Mouse (Mus musculus) stomach, embryonic 15.5 days (tissue): ENCODE data around the gene Grm2. TPM values are rescaled to one million over a fixed set of nuclear protein-coding genes. Genes with fewer than 3 reads are reported as not detected.
"Not testable (repeated sequence)": the region's sequence is repeated elsewhere in the genome, so short reads cannot be mapped to it uniquely, and the experiment has no call there.

Experiments used
- ATAC-seq: fragments of 200-750 bp; cut with Nextera tagmentation; 2 replicates; pipeline ENCODE4 v1.8.0; 2017; ENCODE audit warnings: low read depth, moderate number of reproducible peaks, moderate TSS enrichment; ENCODE audit not compliant: insufficient read depth, low FRiP score
- H3K27ac ChIP-seq: fragments of 300-500 bp; sonication (generic); 2 replicates; pipeline ENCODE4 v1.5.1; 2015; ENCODE audit warnings: mild to moderate bottlenecking, inconsistent platforms
- H3K27me3 ChIP-seq: fragments of 300-500 bp; sonication (generic); replicated peaks from 2 replicates; pipeline ENCODE4 v1.6.1; 2015; ENCODE audit warnings: inconsistent platforms
- H3K36me3 ChIP-seq: fragments of 300-500 bp; sonication (generic); 2 replicates; pipeline ENCODE4 v1.6.1; 2015; ENCODE audit warnings: inconsistent platforms
- H3K4me1 ChIP-seq: fragments of 300-500 bp; sonication (generic); 2 replicates; pipeline ENCODE4 v1.6.1; 2015; ENCODE audit warnings: inconsistent platforms
- H3K4me2 ChIP-seq: fragments of 300-500 bp; sonication (generic); 2 replicates; pipeline ENCODE4 v1.6.1; 2015; ENCODE audit warnings: mild to moderate bottlenecking, inconsistent platforms
- H3K4me3 ChIP-seq: fragments of 300-500 bp; sonication (generic); replicated peaks from 2 replicates; pipeline ENCODE4 v1.5.1; 2015; ENCODE audit warnings: inconsistent platforms
- H3K9ac ChIP-seq: fragments of 300-500 bp; sonication (generic); 2 replicates; pipeline ENCODE4 v1.6.1; 2015; ENCODE audit warnings: inconsistent platforms
- H3K9me3 ChIP-seq: fragments of 300-500 bp; sonication (generic); 2 replicates; pipeline ENCODE4 v1.6.1; 2016; ENCODE audit warnings: inconsistent platforms
- WGBS: fragments of 180-500 bp; shearing (Covaris S2); methylation state at CpG from one replicate; pipeline ENCODE4 v1.1.7; 2015; 5-methylcytosine and 5-hydroxymethylcytosine counted together
- polyA plus RNA-seq: library from polyadenylated mRNA; unstranded; fragments of >200 nt; fragmentation: Nextera tagmentation; extraction: Ambion mirVana; gene quantifications from 2 replicates; pipeline ENCODE4 v1.2.1, GENCODE M21; 2015

The Grm2 gene
- polyA plus RNA-seq, 1 experiment from 2014 or later: not detected

GRCm38 (mm10) chr9:106645684-106646271 is 10.1 kb downstream of the Grm2 start:
- Histone ChIP-seq H3K27me3 (no peaks in the 10 kb centered on the region), H3K4me1 (no peaks in the 10 kb centered on the region), H3K9ac (no peak overlapping the region), H3K9me3 (no peaks in the 10 kb centered on the region), H3K27ac (no peak overlapping the region), H3K4me2 (no peak overlapping the region), H3K36me3 (no peaks in the 10 kb centered on the region), H3K4me3 (no peak overlapping the region)
- ATAC-seq: no peak
- WGBS: 74% methylated on average over 9 of the region's 9 CpGs

GRCm38 (mm10) chr9:106643787-106644186 is 12.1 kb downstream of the Grm2 start:
- H3K4me3 ChIP-seq: no peak overlapping the region
- no peaks in the 10 kb centered on the region for H3K27me3 ChIP-seq
- H3K9me3 ChIP-seq: no peaks in the 10 kb centered on the region
- WGBS: 67% methylated on average over 6 of the region's 6 CpGs
- H3K27ac ChIP-seq: no peak overlapping the region
- no peaks in the 10 kb centered on the region for H3K4me1 ChIP-seq
- no peak overlapping the region for H3K4me2 ChIP-seq
- no peak overlapping the region for H3K9ac ChIP-seq
- no peak for ATAC-seq
- no peaks in the 10 kb centered on the region for H3K36me3 ChIP-seq

- Histone ChIP-seq H3K4me2 (no peak overlapping the region), H3K4me1 (no peaks in the 10 kb centered on the region), H3K27ac (no peak overlapping the region), H3K27me3 (no peaks in the 10 kb centered on the region), H3K9ac (no peak overlapping the region), H3K36me3 (no peaks in the 10 kb centered on the region), H3K4me3 (no peak overlapping the region), H3K9me3 (no peaks in the 10 kb centered on the region)
- 0 out of 2 replicates have a peak, but pooled peaks have one; percentile 22 for ATAC-seq
- WGBS: 28% methylated on average over 7 of the region's 7 CpGs
These were observed 12.8 kb downstream of the Grm2 start for GRCm38 (mm10) chr9:106643128-106643527.

- no peaks in the 10 kb centered on the region for H3K36me3 ChIP-seq
- H3K27me3 ChIP-seq: no peaks in the 10 kb centered on the region
- no peak overlapping the region for H3K4me3 ChIP-seq
- H3K4me1 ChIP-seq: no peaks in the 10 kb centered on the region
- no peak overlapping the region for H3K9ac ChIP-seq
- WGBS: 55% methylated on average over 5 of the region's 5 CpGs
- ATAC-seq: no peak
- H3K27ac ChIP-seq: no peak overlapping the region
- no peak overlapping the region for H3K4me2 ChIP-seq
- no peaks in the 10 kb centered on the region for H3K9me3 ChIP-seq
These were observed 14.5 kb downstream of the Grm2 start for GRCm38 (mm10) chr9:106641346-106641745.

DNA sequence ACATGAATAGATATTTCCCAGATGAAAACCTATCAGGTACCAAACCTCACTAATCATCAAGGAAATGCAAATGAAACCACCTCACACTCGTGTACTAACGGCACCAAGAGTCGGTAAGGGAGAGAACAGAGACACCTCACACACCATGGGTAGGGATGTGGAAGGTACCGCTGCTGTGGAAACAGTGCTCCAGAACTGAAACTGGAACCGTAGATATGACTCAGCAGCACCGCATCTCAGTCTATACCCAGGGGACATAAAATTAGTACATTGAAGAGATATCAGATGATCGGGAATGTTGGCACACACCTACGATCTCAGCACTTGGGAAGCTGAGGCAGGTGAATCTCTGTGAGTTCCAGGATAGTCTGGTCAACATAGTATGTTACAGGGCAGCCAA is 17.7 kb downstream of the Grm2 start:
- no peak overlapping the region for H3K27ac ChIP-seq
- no peak overlapping the region for H3K4me2 ChIP-seq
- no peak overlapping the region for H3K9ac ChIP-seq
- WGBS: 88% methylated on average over 8 of the region's 8 CpGs
- H3K27me3 ChIP-seq: no peaks in the 10 kb centered on the region
- no peaks in the 10 kb centered on the region for H3K36me3 ChIP-seq
- H3K9me3 ChIP-seq: no peaks in the 10 kb centered on the region
- H3K4me1 ChIP-seq: no peaks in the 10 kb centered on the region
- ATAC-seq: no peak
- no peak overlapping the region for H3K4me3 ChIP-seq

DNA sequence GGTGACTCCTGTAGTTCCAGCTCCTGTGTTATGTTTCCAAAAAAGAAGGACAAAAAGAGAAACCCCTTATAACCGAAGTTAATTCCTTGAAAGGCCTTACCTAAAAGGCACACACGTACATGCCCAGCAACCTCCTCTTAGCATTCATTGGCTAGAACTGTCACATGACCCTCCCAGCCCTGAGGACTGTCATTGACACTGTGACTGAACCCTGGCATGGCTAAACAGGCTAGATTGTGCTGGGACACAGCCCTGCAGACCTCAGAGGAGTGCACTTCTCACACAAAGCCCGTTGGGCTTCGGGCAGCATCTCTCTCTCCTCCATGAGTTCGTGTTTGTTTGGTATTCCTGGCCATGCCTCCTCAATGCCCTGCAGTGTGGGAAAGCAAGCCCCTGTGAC is 23.7 kb downstream of the Grm2 start:
- no peaks in the 10 kb centered on the region for H3K27me3 ChIP-seq
- H3K4me3 ChIP-seq: no peak overlapping the region
- no peak overlapping the region for H3K4me2 ChIP-seq
- no peak for ATAC-seq
- WGBS: 56% methylated on average over 5 of the region's 5 CpGs
- H3K9me3 ChIP-seq: no peaks in the 10 kb centered on the region
- H3K27ac ChIP-seq: no peak overlapping the region
- no peak overlapping the region for H3K9ac ChIP-seq
- H3K36me3 ChIP-seq: no peaks in the 10 kb centered on the region
- no peaks in the 10 kb centered on the region for H3K4me1 ChIP-seq

DNA sequence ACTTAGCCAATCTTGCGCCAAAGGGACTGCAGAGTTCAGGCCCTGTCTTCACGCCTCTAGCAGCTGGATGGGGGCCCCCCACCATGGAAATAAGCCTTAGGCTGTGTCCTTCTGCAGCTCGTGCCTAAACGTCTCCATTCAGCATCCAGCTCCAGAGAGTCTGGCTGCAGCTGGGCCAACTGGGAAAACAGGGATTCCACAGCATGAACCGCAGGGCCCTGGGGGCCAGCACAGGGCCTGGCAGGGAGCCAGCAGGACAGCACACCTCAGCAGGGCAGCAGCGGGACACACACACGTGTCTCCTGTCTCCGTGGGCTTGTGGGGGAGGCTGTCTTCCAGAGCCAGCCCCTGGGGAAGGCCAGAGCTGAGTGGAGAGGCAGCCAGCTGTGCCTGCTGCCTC is 28.1 kb downstream of the Grm2 start:
- not testable (repeated sequence) for H3K4me1 ChIP-seq, H3K9me3 ChIP-seq, H3K9ac ChIP-seq, H3K36me3 ChIP-seq, H3K27me3 ChIP-seq, ATAC-seq, H3K4me2 ChIP-seq, H3K4me3 ChIP-seq, H3K27ac ChIP-seq
- 16% methylated on average over 8 of the region's 8 CpGs for WGBS

GRCm38 (mm10) chr9:106626282-106626681 is 29.6 kb downstream of the Grm2 start, which contains the start of gene Iqcf6:
Gene Iqcf6 (plus strand): TSS chr9:106626582.
- no peak within 1 kb of the TSS for H3K4me2 ChIP-seq
- ATAC-seq: no peak
- 82% methylated on average over 2 of the region's 2 CpGs for WGBS
- no peaks in the 10 kb centered on the region for H3K36me3 ChIP-seq
- no peak within 1 kb of the TSS for H3K9ac ChIP-seq
- H3K4me3 ChIP-seq: no peak within 1 kb of the TSS
- no peaks in the 10 kb centered on the region for H3K27me3 ChIP-seq
- no peaks in the 10 kb centered on the region for H3K9me3 ChIP-seq
- H3K4me1 ChIP-seq: no peaks in the 10 kb centered on the region
- H3K27ac ChIP-seq: no peak within 1 kb of the TSS

GRCm38 (mm10) chr9:106617496-106617895 is 38.4 kb downstream of the Grm2 start:
- H3K27me3 ChIP-seq: no peaks in the 10 kb centered on the region
- H3K4me1 ChIP-seq: no peaks in the 10 kb centered on the region
- no peaks in the 10 kb centered on the region for H3K36me3 ChIP-seq
- no peaks in the 10 kb centered on the region for H3K9me3 ChIP-seq
- H3K4me3 ChIP-seq: no peak overlapping the region
- WGBS: 85% methylated on average over 3 of the region's 3 CpGs
- no peak overlapping the region for H3K4me2 ChIP-seq
- no peak for ATAC-seq
- H3K9ac ChIP-seq: no peak overlapping the region
- H3K27ac ChIP-seq: no peak overlapping the region

DNA sequence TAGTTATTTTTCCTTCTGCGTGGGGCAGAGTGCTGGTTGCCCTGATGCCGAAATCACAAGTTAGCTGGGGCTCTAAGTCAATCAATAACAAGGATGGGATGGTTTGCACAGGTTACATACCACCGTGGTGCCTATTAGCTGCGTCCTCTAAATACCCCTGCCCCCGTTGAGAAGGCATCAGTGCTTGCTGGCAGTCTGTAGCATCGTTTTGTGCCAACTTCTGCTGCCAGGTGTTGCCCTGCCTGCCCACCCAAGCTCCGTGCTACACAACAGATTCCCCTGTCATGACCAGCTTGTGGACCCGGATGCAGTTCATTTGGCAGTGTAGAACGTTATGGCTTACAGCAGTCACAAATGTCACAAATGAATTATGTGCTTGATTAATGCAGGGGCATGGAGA is 39.6 kb downstream of the Grm2 start:
- 70% methylated on average over 9 of the region's 9 CpGs for WGBS
- no peaks in the 10 kb centered on the region for H3K9me3 ChIP-seq
- H3K9ac ChIP-seq: no peak overlapping the region
- ATAC-seq: no peak
- H3K4me3 ChIP-seq: no peak overlapping the region
- no peak overlapping the region for H3K27ac ChIP-seq
- H3K4me1 ChIP-seq: no peaks in the 10 kb centered on the region
- H3K4me2 ChIP-seq: no peak overlapping the region
- no peaks in the 10 kb centered on the region for H3K36me3 ChIP-seq
- H3K27me3 ChIP-seq: no peaks in the 10 kb centered on the region

DNA sequence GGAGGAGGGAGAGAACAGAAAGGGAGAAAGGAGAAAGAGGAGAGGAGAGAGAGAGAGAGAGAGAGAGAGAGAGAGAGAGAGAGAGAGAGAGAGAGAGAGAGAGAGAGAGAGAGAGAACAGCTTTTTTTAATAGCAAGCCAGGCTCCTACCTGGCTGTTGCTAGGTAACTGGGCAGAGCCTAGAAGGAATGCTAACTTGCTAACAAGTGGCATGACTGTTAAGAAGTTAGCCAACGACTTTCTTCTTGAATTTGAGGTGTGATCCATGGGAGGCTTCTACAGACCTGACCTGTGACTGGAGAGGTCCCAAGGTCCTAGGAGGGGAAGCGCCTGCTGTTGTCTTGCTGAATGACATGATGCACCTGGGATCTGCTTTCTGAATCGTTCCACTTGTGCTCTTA is 41.3 kb downstream of the Grm2 start:
- WGBS: 24% methylated on average over 3 of the region's 3 CpGs
- Histone ChIP-seq H3K36me3 (no peaks in the 10 kb centered on the region), H3K27ac (no peak overlapping the region), H3K9ac (no peak overlapping the region), H3K4me2 (no peak overlapping the region), H3K27me3 (no peaks in the 10 kb centered on the region), H3K4me3 (no peak overlapping the region), H3K9me3 (no peaks in the 10 kb centered on the region), H3K4me1 (no peaks in the 10 kb centered on the region)
- ATAC-seq: no peak

GRCm38 (mm10) chr9:106613951-106614350 is 41.9 kb downstream of the Grm2 start:
- no peaks in the 10 kb centered on the region for H3K36me3 ChIP-seq
- 67% methylated on average over 2 of the region's 2 CpGs for WGBS
- H3K4me1 ChIP-seq: no peaks in the 10 kb centered on the region
- no peak overlapping the region for H3K9ac ChIP-seq
- no peaks in the 10 kb centered on the region for H3K9me3 ChIP-seq
- no peak overlapping the region for H3K4me2 ChIP-seq
- H3K27ac ChIP-seq: no peak overlapping the region
- H3K4me3 ChIP-seq: no peak overlapping the region
- no peaks in the 10 kb centered on the region for H3K27me3 ChIP-seq
- ATAC-seq: no peak

GRCm38 (mm10) chr9:106610727-106611126 is 45.2 kb downstream of the Grm2 start:
- H3K27me3 ChIP-seq: no peaks in the 10 kb centered on the region
- no peaks in the 10 kb centered on the region for H3K4me1 ChIP-seq
- no peak for ATAC-seq
- no peak overlapping the region for H3K9ac ChIP-seq
- no peaks in the 10 kb centered on the region for H3K36me3 ChIP-seq
- no peaks in the 10 kb centered on the region for H3K9me3 ChIP-seq
- H3K27ac ChIP-seq: no peak overlapping the region
- H3K4me2 ChIP-seq: no peak overlapping the region
- WGBS: 81% methylated on average over 4 of the region's 4 CpGs
- no peak overlapping the region for H3K4me3 ChIP-seq
